Mouse (Mus musculus) activated CD4-positive, CD25-positive, alpha-beta regulatory T cell, adult 9 weeks (primary cell): ENCODE data around the gene Uso1. TPM values are rescaled to one million over a fixed set of nuclear protein-coding genes. Genes with fewer than 3 reads are reported as not detected.

ENCODE experiments used
- polyA plus RNA-seq: library from polyadenylated mRNA; unstranded; fragments of 100-300 nt; shearing (Covaris generic); gene quantifications from one replicate; pipeline ENCODE4 v1.2.1, GENCODE M21; 2017

Uso1 gene
- polyA plus RNA-seq, result 57.0 TPM

GRCm38 (mm10) chr5:92137239-92138046 is at the start of gene Uso1:
Gene Uso1 (plus strand): TSS chr5:92137938.

GRCm38 (mm10) chr5:92215308-92215707 is 77.6 kb downstream of the Uso1 start, which contains the start of gene U90926:
Gene U90926 (minus strand): TSS chr5:92215408.

Other genes with a start within 250 kb of the Uso1 start
- gene Rchy1, start 174.9 kb upstream of the Uso1 start, polyA plus RNA-seq, result 114 TPM
- gene Odaph, start 150.5 kb upstream of the Uso1 start, polyA plus RNA-seq, result not detected
- 4.0 TPM for gene Cdkl2, start 94.1 kb upstream of the Uso1 start, polyA plus RNA-seq
- 205 TPM for gene G3bp2, start 54.2 kb upstream of the Uso1 start, polyA plus RNA-seq
- not detected for gene U90926, start 77.5 kb downstream of the Uso1 start, polyA plus RNA-seq
- 0.50 TPM for gene Ppef2, start 118.3 kb downstream of the Uso1 start, polyA plus RNA-seq
- gene Naaa, start 140.2 kb downstream of the Uso1 start, polyA plus RNA-seq, result 12.7 TPM
- 48.7 TPM for gene Sdad1, start 172.5 kb downstream of the Uso1 start, polyA plus RNA-seq
- gene Cxcl9, start 190.1 kb downstream of the Uso1 start, polyA plus RNA-seq, result 0.16 TPM
- gene Art3, start 193.9 kb downstream of the Uso1 start, polyA plus RNA-seq, result 8.9 TPM
- gene Cxcl10, start 211.0 kb downstream of the Uso1 start, polyA plus RNA-seq, result 29.7 TPM